Mouse (Mus musculus) cerebellum, postnatal 14 days (tissue): Measurements from ENCODE around the gene Large2.

Experiments used
- DNase-seq, 2 experiments: peaks; one replicate each; pipeline ENCODE4 v3.0.0; 2021; ENCODE audit warnings: mixed read lengths in 2 of 2

Gene Large2

DNA sequence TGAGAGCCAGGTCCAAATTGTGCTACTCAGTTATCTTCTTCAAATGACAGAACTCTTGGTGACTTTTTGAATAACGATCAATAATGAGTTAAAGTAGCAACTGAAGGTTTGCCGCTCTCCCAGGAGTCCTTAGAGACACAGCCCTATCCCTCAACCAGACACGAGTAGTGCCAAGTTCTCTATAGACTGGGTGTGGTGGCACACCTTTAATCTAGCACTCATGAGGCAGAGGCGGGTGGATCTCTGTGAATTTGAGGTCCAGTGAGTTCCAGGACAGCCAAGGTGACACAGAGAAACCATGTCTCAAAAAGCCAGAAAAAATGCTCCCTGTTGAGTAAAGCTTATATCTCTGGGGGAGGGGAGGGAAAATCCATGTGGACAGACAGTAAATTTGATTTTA, 47.1 kb downstream of the Large2 start:
- no peak for DNase-seq

DNA sequence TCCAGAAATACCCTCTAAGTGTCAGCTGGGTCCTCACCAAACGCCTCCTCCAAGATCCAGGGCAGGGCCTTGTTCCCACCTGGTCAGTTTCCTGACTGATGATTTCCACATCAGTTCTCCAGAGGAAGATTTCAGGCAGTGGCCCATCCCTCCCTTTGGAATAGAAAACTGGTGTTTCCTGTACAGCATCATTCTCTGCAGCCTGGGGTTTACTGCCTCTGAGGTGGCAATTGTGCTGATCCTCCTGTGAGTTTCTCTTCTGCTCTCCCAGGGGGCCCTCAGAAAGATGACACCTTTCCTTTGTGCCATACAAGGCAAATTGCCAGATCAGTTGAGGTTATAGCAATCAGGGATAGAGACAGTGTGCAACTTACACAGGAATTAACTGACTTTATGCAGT, 48.4 kb downstream of the Large2 start:
- DNase-seq: no peak

DNA sequence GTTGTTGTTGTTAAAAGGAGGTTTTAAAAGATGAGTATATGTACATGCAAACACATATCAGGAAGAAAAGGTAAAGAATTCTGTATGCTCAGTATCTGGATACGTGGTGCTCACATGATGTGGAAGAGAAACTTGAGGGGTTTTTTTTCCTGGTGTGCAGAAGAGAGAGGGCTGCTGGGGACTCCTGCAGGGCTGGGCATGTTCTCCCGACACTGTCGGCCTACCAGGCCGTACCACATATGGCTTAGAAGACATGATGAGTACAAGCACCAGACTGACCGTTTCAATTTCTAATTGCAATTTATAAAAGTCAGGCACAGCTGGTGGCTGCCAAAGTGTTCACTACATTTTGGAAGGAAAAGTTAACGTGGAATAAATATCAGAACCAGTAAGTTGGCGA, 49.0 kb downstream of the Large2 start:
- DNase-seq: no peak

GRCm38 (mm10) chr2:92322669-92323068, 52.0 kb downstream of the Large2 start:
- peak; percentile 34 to 65 for DNase-seq

- DNase-seq: no peak
These were observed 57.4 kb downstream of the Large2 start for GRCm38 (mm10) chr2:92317228-92317627.

DNA sequence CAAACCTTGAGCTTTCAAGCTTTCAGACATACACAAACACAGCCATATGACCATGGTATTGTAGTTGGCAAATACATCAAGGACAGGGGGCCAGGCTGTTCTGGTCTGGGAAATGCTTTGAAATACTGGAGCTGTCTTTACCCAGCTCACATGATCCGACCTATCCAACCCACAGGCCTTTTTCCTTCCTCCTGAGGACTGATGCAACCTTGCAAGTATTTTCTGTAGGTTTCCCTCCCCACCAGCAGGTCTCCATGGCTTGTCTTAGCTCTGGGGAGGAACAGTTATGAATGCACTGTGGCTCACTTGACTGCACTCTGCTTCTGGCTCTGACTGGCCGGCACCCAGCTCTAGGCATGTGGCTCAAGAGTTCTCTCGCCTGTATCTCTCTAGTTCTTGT, 58.0 kb downstream of the Large2 start:
- no peak for DNase-seq
